Mouse (Mus musculus) olfactory bulb, adult 2 months (tissue): ENCODE data around the gene Diras1.

Experiments
- CTCF ChIP-seq: fragments of 200-500 bp; IDR thresholded peaks from 2 replicates; pipeline ENCODE4 v1.5.1; 2012; ENCODE audit warnings: low read depth, mild to moderate bottlenecking, low read length, moderate library complexity; ENCODE audit not compliant: insufficient read depth
- POLR2A ChIP-seq: fragments of 200-500 bp; IDR thresholded peaks from 2 replicates; pipeline ENCODE4 v1.6.1; 2012; ENCODE audit warnings: mild to moderate bottlenecking, low read depth, low read length, moderate library complexity; ENCODE audit not compliant: insufficient read depth

DNA sequence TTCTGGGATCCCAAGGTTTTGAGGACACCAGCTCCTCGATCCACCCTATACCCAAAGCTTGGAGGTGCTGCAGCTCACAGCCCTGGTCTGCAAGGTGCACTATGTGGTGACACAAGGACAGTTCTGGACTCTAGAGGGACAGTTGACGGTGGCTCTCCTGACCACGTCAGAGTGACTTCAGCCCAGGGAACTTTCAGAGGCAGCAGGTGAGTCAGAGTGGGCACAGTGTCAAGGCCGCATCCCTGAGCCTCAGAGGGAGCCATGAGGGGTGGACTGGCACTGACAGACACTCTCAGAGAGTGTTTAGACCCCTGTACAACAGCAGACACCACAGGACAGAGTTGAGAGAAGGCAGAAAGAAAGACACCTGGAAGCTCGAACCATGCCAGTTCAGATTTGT is 27.1 kb upstream of the Diras1 start:
- TF ChIP-seq CTCF (no peak), POLR2A (no peak)
